Mouse (Mus musculus) retina, postnatal 7 days (tissue): ENCODE measurements around the gene Slc47a1.
"Not testable (repeated sequence)": the region's sequence is repeated elsewhere in the genome, so short reads cannot be mapped to it uniquely, and the experiment has no call there.

Experiments
- DNase-seq: peaks from one replicate; pipeline ENCODE4 v3.0.0-alpha.2; 2012; ENCODE audit warnings: low read depth, low spot score

Gene Slc47a1

GRCm38 (mm10) chr11:61319923-61320567, 58.1 kb downstream of the Slc47a1 start:
- no peak for DNase-seq

- DNase-seq = no peak
These were observed 58.8 kb downstream of the Slc47a1 start for GRCm38 (mm10) chr11:61319233-61319922.

DNA sequence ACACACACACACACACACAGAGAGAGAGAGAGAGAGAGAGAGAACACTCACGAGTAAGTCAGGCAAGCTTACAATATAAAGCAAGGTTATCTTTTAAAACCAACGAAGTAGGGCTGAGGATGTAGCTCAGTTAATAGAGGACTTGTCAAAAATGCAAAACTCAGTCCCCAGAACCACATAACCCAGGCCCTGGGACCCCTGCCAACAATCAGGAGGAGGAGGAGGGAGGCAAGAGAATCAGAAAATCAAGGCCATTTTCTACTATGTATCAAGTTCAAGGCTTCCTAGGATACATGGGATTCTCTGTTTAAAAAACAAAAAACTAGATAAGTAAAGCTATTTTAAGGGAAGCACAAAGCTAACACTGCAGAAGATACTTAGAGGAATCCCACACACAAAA, 61.3 kb downstream of the Slc47a1 start:
- no peak for DNase-seq

DNA sequence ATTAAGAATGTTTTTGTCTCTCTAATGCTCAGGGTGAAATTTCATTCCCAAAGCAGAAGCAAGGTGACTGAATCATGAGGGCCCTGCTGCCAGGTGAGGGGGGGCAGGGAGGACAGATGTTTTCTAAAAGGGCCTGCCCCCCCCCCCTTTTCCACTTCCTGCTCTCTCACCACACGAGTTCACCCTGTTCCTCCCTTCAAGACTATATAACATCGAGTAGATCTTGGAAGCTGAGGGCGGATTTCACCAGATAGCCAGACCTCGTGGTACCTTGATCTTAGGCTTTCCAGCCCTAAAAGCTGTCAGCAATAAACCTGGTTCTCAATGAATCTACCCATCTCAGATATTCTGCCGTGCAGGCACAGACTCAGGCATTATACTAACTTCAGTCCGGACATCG, 67.8 kb downstream of the Slc47a1 start:
- DNase-seq = no peak

GRCm38 (mm10) chr11:61309831-61310230, 68.3 kb downstream of the Slc47a1 start:
- no peak for DNase-seq

DNA sequence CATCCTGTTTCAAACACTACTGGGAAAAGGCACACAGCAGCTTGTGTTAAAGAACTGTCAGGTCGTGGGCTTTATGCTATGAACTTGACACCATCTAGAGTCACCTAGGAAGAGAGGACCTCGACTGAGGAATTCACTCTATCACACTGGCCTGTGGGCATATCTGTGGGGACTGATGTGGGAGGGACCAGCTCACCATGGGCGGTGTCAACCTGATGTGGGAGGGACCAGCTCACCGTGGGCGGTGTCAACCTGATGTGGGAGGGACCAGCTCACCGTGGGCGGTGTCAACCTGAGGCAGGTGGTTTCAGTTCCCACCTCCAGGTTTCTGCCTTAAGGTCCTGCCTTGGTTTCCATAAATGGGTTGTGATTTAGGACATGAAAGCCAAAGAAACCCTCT, 70.3 kb downstream of the Slc47a1 start:
- DNase-seq = no peak

GRCm38 (mm10) chr11:61305377-61305776, 72.8 kb downstream of the Slc47a1 start:
- DNase-seq = no peak

- not testable (repeated sequence) for DNase-seq
These were observed 73.6 kb downstream of the Slc47a1 start for GRCm38 (mm10) chr11:61304535-61304934.

DNA sequence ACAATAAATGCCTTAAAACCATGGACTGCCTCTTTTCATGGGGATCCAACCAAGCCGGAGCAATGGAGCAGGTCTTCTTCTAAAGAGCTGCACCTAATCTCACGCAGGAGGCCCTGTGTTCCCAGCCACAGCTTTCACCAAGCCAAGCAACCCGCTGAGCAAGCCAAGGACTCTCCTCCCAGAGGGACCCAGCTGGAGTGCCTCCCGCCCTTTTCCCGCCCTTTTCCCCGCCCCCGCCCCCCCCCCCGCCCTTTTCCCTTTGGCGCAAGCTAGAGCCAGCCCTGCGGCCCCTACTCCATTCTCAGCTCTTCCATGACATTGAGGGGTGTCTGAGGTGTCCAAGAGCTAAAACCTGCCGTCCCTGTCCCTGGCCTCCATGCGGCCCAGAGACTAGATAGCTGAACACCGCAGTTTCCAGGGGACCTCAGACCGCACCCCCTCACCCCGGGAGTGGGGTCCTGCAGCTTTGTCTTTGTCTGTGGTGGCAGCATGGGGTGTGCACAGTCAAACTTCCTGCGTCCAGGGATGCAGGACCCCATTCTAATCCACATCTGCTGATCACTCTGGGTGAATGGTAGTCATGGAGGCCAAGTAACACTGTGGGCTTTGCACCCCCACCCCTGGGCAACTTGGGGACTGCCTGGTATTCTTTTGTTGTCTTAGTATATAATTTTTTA, 77.3 kb downstream of the Slc47a1 start:
- no peak for DNase-seq

DNA sequence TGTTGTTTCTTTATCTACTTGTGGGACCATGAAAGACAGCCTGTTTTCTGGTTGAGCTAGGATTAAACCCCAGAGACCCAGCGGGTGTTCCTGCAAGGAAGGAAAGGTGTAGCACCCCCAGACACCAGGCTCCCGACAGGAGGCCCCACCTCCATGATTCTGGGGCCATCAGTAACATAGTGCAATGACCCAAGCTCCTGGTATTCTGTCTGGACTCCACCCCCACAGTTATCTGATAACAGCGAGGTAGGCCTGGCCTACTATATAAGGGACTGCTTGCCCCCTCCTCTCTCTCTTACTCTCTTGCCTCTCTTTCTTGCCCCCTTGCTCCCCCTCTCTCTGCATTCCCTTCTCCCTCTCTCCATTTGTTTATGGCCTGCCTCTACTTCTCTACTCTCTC, 77.9 kb downstream of the Slc47a1 start:
- no peak for DNase-seq

DNA sequence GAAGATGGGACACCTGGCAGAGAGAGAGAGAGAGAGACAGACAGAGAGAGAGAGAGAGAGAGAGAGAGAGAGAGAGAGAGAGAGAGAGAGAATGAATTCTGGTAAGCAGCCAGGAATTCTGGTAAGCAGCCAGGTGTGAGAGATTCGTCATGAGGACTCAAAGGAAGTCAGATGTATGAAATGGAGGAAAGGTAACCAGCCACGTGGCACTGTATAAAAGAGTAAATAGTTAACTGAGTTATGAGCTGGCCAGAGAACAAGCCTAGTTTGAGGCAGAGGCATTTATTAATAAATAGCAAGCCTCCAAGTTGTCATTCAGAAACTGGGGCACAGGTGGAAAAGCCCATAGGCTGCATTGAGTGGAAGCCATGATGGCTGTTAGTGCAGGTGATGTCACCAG, 80.2 kb downstream of the Slc47a1 start:
- no peak for DNase-seq

DNA sequence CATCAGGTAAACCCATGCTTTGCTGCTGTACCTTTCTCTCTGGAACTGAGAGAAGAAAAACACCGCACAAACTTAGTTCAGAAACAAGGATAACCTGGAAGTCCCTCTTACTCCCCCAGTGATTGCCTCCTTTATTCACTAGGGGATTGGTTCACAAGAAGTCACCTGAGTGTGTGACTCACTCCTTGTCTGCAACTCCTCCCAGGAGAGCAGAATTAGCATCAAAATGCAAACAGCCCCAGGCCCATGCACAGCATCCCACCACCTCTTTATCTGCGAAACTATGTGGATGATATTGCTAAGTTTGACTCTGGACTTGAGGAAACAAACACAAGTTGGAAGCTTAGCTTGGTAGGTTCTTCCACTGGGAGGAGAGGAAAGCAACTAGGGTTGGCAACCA, 80.8 kb downstream of the Slc47a1 start:
- DNase-seq = no peak

- DNase-seq = no peak
These were observed 81.6 kb downstream of the Slc47a1 start for GRCm38 (mm10) chr11:61296556-61296955.

DNA sequence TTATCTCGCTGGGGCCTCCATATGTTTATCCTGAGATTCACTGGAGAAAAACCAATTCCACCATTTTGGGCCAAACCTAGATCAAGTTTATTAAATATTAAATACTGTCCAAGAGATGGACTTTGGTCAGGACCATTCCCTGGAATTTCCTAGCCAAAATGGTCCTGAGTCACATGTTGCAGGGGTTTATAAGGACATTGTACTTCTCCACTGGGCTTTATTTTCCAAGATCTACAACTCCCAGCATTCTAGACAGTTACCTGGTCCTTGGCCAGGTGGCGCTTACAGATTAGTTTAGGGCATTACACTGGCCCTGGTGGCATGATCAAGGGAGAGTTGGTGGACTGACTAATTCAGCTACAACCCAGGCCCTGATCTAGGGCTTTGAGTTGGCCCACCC, 82.6 kb downstream of the Slc47a1 start:
- DNase-seq = no peak

DNA sequence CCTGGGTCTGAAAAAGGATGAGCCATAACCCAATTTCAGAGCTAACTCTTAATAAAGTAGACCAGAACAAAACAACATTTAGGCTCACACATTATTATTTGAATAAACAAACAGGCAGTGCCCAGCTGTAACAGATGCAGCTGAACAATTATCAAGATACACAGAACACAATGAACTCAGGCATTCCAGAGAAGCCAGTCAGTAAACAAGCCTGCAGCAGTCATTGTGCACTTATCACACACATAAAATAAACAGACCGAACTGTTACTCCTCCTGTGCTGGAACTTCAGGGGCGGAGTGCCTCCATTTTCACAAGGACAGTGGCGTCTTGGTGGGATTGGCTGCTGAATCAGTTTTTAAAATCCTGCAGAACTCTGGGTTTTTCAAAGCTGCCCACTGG, 83.7 kb downstream of the Slc47a1 start:
- DNase-seq = no peak
